Mouse (Mus musculus): Measurements from ENCODE around the gene Cic.

DNA sequence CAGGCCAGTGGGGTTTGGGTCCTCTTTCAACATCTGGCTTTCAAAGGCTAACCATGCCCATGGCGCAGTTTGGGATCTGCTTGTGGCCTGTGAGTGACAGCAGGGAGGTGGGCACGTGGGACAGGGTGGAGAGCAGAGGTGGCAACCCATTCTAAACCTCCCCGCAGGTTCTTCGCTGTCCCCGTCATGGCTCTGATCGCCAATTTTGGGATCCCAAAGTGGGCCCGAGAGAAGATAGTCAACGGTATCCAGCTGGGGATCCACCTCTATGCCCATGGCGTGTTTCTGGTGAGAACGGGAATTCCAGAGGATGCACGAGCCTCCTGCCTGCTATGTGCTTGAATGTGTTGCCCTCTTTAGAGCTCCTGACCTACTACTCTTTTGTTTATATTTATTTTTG is 43.7 kb downstream of the Cic start:
- TF ChIP-seq CTCF (IDR thresholded peaks at IDR 0.05; ENCODE audit: control insufficient read depth, insufficient read depth, low read length) (no peak), POLR2A (IDR thresholded peaks at IDR 0.05; ENCODE audit: borderline replicate concordance, control insufficient read depth, low read depth, low read length) (no peak)
